ENCODE assay signal across 19 mouse cellular contexts in the genomic region with DNA sequence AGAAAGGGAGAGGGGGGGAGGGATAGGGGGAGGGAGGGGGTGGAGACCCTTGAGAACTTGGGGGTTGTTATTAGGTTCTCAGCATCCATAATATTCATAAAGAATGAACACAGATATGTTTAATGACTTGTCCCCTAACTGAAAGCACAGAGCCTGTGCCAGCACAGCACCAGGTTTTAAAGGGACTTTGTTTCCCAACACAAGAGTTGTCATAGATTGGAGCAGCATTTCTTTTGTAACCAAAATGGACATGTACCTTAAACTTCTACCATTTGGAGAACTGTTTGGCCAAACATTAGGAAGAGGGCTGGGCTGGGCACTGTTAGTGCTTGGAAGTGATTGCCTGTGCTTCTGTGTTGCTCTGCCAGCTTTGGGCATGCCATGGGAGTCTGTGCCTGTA.
"Had no signal": no experiment of that assay in that cellular context is flagged by ENCODE, and none has a peak within 500 bp of the region (broad histone marks: within the 10 kb centered on the region; RNA-seq: fewer than 3 reads in every experiment).

No protein-coding gene starts in this region.

- H3K4me1 ChIP-seq: lung, embryonic 15.5 days; midbrain, embryonic 10.5 days; midbrain, embryonic 12.5 days; neural tube, embryonic 13.5 days had no signal

- H3K27ac ChIP-seq: lung, embryonic 15.5 days; midbrain, embryonic 10.5 days; midbrain, embryonic 12.5 days; neural tube, embryonic 13.5 days; neural tube, embryonic 15.5 days had no signal

- H3K4me3 ChIP-seq: lung, embryonic 15.5 days; midbrain, embryonic 10.5 days; midbrain, embryonic 12.5 days; myocyte; neural tube, embryonic 13.5 days; neural tube, embryonic 15.5 days had no signal

- DNase-seq: liver, postnatal 0 days; lung, adult 2 months; lung, postnatal 14 days; lung, postnatal 36 days; midbrain, embryonic 14.5 days; retina, postnatal 1 day; right cerebral cortex, adult 18-20 months; right cerebral cortex, postnatal 25 days; right cerebral cortex, postnatal 4 days; spleen, adult 18-20 months; thymus, adult 18-20 months; thymus, postnatal 14 days; thymus, postnatal 36 days had no signal
